30 mouse cellular contexts compared by ENCODE assay signal in genomic region chr12:84462856-84463255, GRCm38 (mm10). TPM values are rescaled to one million over a fixed set of nuclear protein-coding genes. Genes with fewer than 3 reads are reported as not detected.
DNase-seq lines count a peak whose midpoint lies in the region; ATAC-seq lines count a peak whose summit lies in the region.
"Had no signal": no experiment of that assay in that cellular context is flagged by ENCODE, and none has a peak within 500 bp of the region (broad histone marks: within the 10 kb centered on the region; RNA-seq: fewer than 3 reads in every experiment).

No protein-coding gene starts in this region.

- H3K9me3 ChIP-seq in midbrain, embryonic 13.5 days, result no peaks in the 10 kb centered on the region
- H3K9me3 ChIP-seq in midbrain, embryonic 14.5 days (ENCODE audit: control insufficient read depth, low read length), result no peaks in the 10 kb centered on the region
- H3K9me3 ChIP-seq in hindbrain, embryonic 13.5 days, result no peaks in the 10 kb centered on the region
- H3K9me3 ChIP-seq: embryonic facial prominence, embryonic 10.5 days; embryonic facial prominence, embryonic 13.5 days; forebrain, embryonic 12.5 days; heart, embryonic 10.5 days; heart, embryonic 13.5 days; hindbrain, embryonic 12.5 days had no signal

- H3K4me3 ChIP-seq in midbrain, embryonic 13.5 days (replicated peaks), result no peak overlapping the region
- H3K4me3 ChIP-seq in midbrain, embryonic 14.5 days (replicated peaks; ENCODE audit: low read depth, low read length), result no peak overlapping the region
- H3K4me3 ChIP-seq in hindbrain, embryonic 13.5 days, result no peak overlapping the region
- H3K4me3 ChIP-seq: embryonic facial prominence, embryonic 10.5 days; embryonic facial prominence, embryonic 13.5 days; erythroblast, embryonic 14.5 days; forebrain, embryonic 12.5 days; gastrocnemius, adult 2 months; heart, embryonic 10.5 days; heart, embryonic 13.5 days; hindbrain, embryonic 12.5 days had no signal

- H3K9ac ChIP-seq in midbrain, embryonic 13.5 days (replicated peaks), result 0 out of 2 replicates have a peak overlapping the region, but pooled peaks have one; percentile 29
- no peak overlapping the region for H3K9ac ChIP-seq in midbrain, embryonic 14.5 days (replicated peaks; ENCODE audit: low read length)
- H3K9ac ChIP-seq in hindbrain, embryonic 13.5 days, result no peak overlapping the region
- H3K9ac ChIP-seq: embryonic facial prominence, embryonic 13.5 days; forebrain, embryonic 12.5 days; forebrain, postnatal 0 days; heart, embryonic 13.5 days; hindbrain, embryonic 12.5 days had no signal

- no peak for ATAC-seq in midbrain, embryonic 13.5 days
- no peak for ATAC-seq in midbrain, embryonic 14.5 days (ENCODE audit: low FRiP score, low TSS enrichment)
- ATAC-seq in hindbrain, embryonic 13.5 days (ENCODE audit: low FRiP score), result no peak
- ATAC-seq: CD4-positive, CD25-positive, alpha-beta regulatory T cell, adult 4 months; forebrain, postnatal 0 days; hindbrain, embryonic 16.5 days; intestine, embryonic 16.5 days; Patski had no signal

- WGBS in midbrain, embryonic 13.5 days, result 92% methylated on average over 3 of the region's 3 CpGs
- 88% methylated on average over 3 of the region's 3 CpGs for WGBS in midbrain, embryonic 14.5 days
- WGBS in hindbrain, embryonic 13.5 days, result 85% methylated on average over 3 of the region's 3 CpGs

- no peak overlapping the region for H3K27ac ChIP-seq in midbrain, embryonic 13.5 days
- H3K27ac ChIP-seq in midbrain, embryonic 14.5 days (replicated peaks; ENCODE audit: low read depth, low read length), result no peak overlapping the region
- no peak overlapping the region for H3K27ac ChIP-seq in hindbrain, embryonic 13.5 days
- H3K27ac ChIP-seq: embryonic facial prominence, embryonic 10.5 days; embryonic facial prominence, embryonic 13.5 days; forebrain, embryonic 12.5 days; gastrocnemius, adult 2 months; heart, embryonic 10.5 days; heart, embryonic 13.5 days; hindbrain, embryonic 12.5 days had no signal

- no peaks in the 10 kb centered on the region for H3K4me1 ChIP-seq in midbrain, embryonic 13.5 days (replicated peaks)
- H3K4me1 ChIP-seq in midbrain, embryonic 14.5 days (ENCODE audit: control insufficient read depth, insufficient read depth, low read length), result no peaks in the 10 kb centered on the region
- H3K4me1 ChIP-seq in hindbrain, embryonic 13.5 days (replicated peaks), result no peaks in the 10 kb centered on the region
- H3K4me1 ChIP-seq: embryonic facial prominence, embryonic 10.5 days; embryonic facial prominence, embryonic 13.5 days; forebrain, embryonic 12.5 days; heart, embryonic 10.5 days; heart, embryonic 13.5 days; hindbrain, embryonic 12.5 days had no signal

- H3K4me2 ChIP-seq in midbrain, embryonic 13.5 days (replicated peaks), result no peak overlapping the region
- no peak overlapping the region for H3K4me2 ChIP-seq in midbrain, embryonic 14.5 days (ENCODE audit: low read length)
- no peak overlapping the region for H3K4me2 ChIP-seq in hindbrain, embryonic 13.5 days
- H3K4me2 ChIP-seq: embryonic facial prominence, embryonic 13.5 days; forebrain, embryonic 12.5 days; heart, embryonic 13.5 days; hindbrain, embryonic 12.5 days had no signal

- peaks cover 55% of the 10 kb centered on the region for H3K36me3 ChIP-seq in midbrain, embryonic 13.5 days
- peaks cover 62% of the 10 kb centered on the region for H3K36me3 ChIP-seq in midbrain, embryonic 14.5 days (ENCODE audit: control insufficient read depth, insufficient read depth, low read length)
- peaks cover 50% of the 10 kb centered on the region for H3K36me3 ChIP-seq in hindbrain, embryonic 13.5 days

- no peaks in the 10 kb centered on the region for H3K27me3 ChIP-seq in midbrain, embryonic 13.5 days
- H3K27me3 ChIP-seq in midbrain, embryonic 14.5 days (ENCODE audit: control insufficient read depth, insufficient read depth, low read length), result no peaks in the 10 kb centered on the region
- no peaks in the 10 kb centered on the region for H3K27me3 ChIP-seq in hindbrain, embryonic 13.5 days
- H3K27me3 ChIP-seq: embryonic facial prominence, embryonic 13.5 days; forebrain, embryonic 12.5 days; heart, embryonic 13.5 days; hindbrain, embryonic 12.5 days; Patski had no signal

- peak; percentile 4 for DNase-seq in adrenal gland, postnatal 25 days
- DNase-seq in adrenal gland, adult (ENCODE audit: inconsistent age in 2 of 2, low spot score in 1 of 2), result no peak
- no peak for DNase-seq in midbrain, embryonic 14.5 days
- DNase-seq in adipocyte (ENCODE audit: low spot score), result peak; percentile 50
- DNase-seq in layer of hippocampus, adult 11-12 months (ENCODE audit: low spot score), result no peak
- DNase-seq: adrenal gland, adult 8-10 months; adrenal gland, postnatal 36 days; cerebellum, adult 11 months; cerebellum, adult 2 months; cerebellum, adult 9-11 months; cerebellum, postnatal 25 days; forebrain, postnatal 0 days; gastrocnemius, adult 2 months; gastrocnemius, postnatal 14 days; heart, adult 18-20 months; heart, postnatal 14 days; kidney, adult 18-20 months had no signal

RNA-seq across cellular contexts. Expression of gene Lin52, which starts 11.6 kb away (rescaled TPM):
- 18.1 and 18.5 TPM in 2 replicates for total RNA-seq in adrenal gland, postnatal 25 days (2021)
- 38.6 and 41.3 TPM in 2 replicates for polyA plus RNA-seq in midbrain, embryonic 13.5 days (2015; fragmentation: Nextera tagmentation; extraction: Ambion mirVana)
- polyA plus RNA-seq in midbrain, embryonic 14.5 days (2014; fragmentation: Nextera tagmentation; extraction: Ambion mirVana), result 37.1 and 41.5 TPM in 2 replicates
- polyA plus RNA-seq in hindbrain, embryonic 13.5 days (2015; fragmentation: Nextera tagmentation; extraction: Ambion mirVana), result 34.8 and 36.1 TPM in 2 replicates

RNA-seq across cellular contexts. Expression of gene Aldh6a1, which starts 12.1 kb away (rescaled TPM):
- total RNA-seq in adrenal gland, postnatal 25 days (2021), result 156 and 187 TPM in 2 replicates
- polyA plus RNA-seq in midbrain, embryonic 13.5 days (2015; fragmentation: Nextera tagmentation; extraction: Ambion mirVana), result 28.9 and 29.9 TPM in 2 replicates
- 29.6 and 39.4 TPM in 2 replicates for polyA plus RNA-seq in midbrain, embryonic 14.5 days (2014; fragmentation: Nextera tagmentation; extraction: Ambion mirVana)
- polyA plus RNA-seq in hindbrain, embryonic 13.5 days (2015; fragmentation: Nextera tagmentation; extraction: Ambion mirVana), result 30.3 and 32.9 TPM in 2 replicates

RNA-seq across cellular contexts. Expression of gene Rnf113a2, which starts 45.9 kb away (rescaled TPM):
- total RNA-seq in adrenal gland, postnatal 25 days (2021), result 17.9 and 19.3 TPM in 2 replicates
- polyA plus RNA-seq in midbrain, embryonic 13.5 days (2015; fragmentation: Nextera tagmentation; extraction: Ambion mirVana), result 27.0 and 27.1 TPM in 2 replicates
- polyA plus RNA-seq in midbrain, embryonic 14.5 days (2014; fragmentation: Nextera tagmentation; extraction: Ambion mirVana), result 21.8 and 22.6 TPM in 2 replicates
- polyA plus RNA-seq in hindbrain, embryonic 13.5 days (2015; fragmentation: Nextera tagmentation; extraction: Ambion mirVana), result 25.7 and 28.5 TPM in 2 replicates

RNA-seq across cellular contexts. Expression of gene Bbof1, which starts 54.0 kb away (rescaled TPM):
- 3.5 and 4.3 TPM in 2 replicates for total RNA-seq in adrenal gland, postnatal 25 days (2021)
- 2.5 and 4.5 TPM in 2 replicates for polyA plus RNA-seq in midbrain, embryonic 13.5 days (2015; fragmentation: Nextera tagmentation; extraction: Ambion mirVana)
- 2.8 and 3.4 TPM in 2 replicates for polyA plus RNA-seq in midbrain, embryonic 14.5 days (2014; fragmentation: Nextera tagmentation; extraction: Ambion mirVana)
- polyA plus RNA-seq in hindbrain, embryonic 13.5 days (2015; fragmentation: Nextera tagmentation; extraction: Ambion mirVana), result 4.0 TPM in 2 replicates

RNA-seq across cellular contexts. Expression of gene Entpd5, which starts 54.0 kb away (rescaled TPM):
- total RNA-seq in adrenal gland, postnatal 25 days (2021), result 137 and 159 TPM in 2 replicates
- polyA plus RNA-seq in midbrain, embryonic 13.5 days (2015; fragmentation: Nextera tagmentation; extraction: Ambion mirVana), result 9.9 and 10.2 TPM in 2 replicates
- 6.4 and 12.1 TPM in 2 replicates for polyA plus RNA-seq in midbrain, embryonic 14.5 days (2014; fragmentation: Nextera tagmentation; extraction: Ambion mirVana)
- 11.4 and 13.0 TPM in 2 replicates for polyA plus RNA-seq in hindbrain, embryonic 13.5 days (2015; fragmentation: Nextera tagmentation; extraction: Ambion mirVana)

Comparison
In these comparisons a context has a peak if more than half of its experiments do, and no peak if none do; other contexts are left out.
1. DNase-seq: peak in adrenal gland, postnatal 25 days (single experiment) and adipocyte (single experiment); none in adrenal gland, adult (0 of 2), midbrain, embryonic 14.5 days (single experiment) and layer of hippocampus, adult 11-12 months (single experiment).